Mouse (Mus musculus): ENCODE data around the gene Uhrf2.
"Not testable (repeated sequence)": the region's sequence is repeated elsewhere in the genome, so short reads cannot be mapped to it uniquely, and the experiment has no call there.

The Uhrf2 gene

GRCm38 (mm10) chr19:30029894-30030635 is at the start of gene Uhrf2:
Gene Uhrf2, plus strand, starts transcription at chr19:30030513.
- peak; percentile 95 to 97 for DNase-seq (ENCODE audit: low spot score in 2 of 2)

DNA sequence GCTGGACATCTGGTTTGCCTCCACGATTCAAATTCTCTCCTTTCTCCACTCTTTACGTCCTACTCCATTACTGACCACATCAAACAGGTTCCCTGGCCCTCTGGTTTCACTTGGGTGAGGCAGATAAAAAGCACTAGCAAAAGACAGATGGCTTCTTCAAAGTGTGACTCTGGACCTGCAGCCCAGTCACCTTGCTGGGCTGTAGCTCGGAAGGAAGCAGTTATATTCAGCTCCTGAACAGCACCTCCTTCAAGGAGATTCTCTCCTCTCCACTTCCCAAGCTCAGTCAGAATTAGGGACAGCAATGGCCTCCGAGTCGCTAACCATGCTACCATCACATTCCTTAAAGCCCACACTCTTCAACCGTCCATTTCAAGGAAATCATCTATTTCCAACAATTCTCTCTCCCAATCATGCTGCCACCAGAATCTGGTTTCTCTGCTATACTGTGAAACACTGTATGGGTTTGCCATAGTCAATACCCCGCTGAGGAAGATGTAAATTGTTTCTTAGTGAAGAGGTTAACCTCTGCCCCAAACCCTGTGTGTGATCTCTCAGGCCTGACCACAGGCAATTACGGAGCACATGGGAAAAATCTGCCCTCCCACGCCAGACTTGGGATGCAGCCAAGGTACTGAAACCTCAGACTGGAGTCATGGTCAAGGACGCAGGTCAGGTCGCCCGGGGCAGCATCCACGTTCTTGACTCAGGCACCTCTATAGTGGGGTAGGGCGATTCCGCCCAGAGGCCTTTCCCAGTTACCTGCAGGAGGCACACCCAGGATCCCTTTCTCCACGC is 45.9 kb upstream of the Uhrf2 start:
- DNase-seq (ENCODE audit: low spot score in 2 of 2), result no peak

DNA sequence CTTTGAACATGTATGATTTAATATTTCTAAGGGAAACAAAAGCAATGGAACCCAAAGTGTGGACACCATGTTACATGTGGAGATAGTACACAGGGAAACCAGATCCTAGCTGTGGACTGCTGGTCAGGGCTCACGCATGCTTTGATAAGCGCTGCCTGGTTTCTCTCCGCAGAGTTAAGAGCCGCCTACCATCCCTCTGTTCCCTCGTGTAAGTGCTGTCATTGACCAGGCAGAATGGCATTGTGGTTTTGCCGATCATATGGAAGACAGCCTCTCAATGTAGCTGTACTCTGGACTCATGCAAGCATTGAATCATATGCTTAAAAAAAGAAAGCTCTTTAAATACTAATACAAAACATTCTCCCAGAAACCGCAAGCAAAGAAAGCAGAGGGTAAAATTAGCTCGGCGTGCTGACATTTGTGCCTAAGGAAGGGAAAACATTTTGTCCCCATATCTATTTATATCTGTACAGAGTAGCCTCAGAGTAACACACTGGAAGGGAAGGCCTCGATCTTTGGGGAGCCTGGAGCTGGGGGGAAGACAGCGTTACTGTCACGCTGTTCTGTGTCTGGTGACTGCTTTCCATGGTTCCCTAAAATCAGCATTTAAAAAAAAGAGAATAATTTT is 43.7 kb upstream of the Uhrf2 start:
- DNase-seq (ENCODE audit: low spot score in 2 of 2), result no peak

GRCm38 (mm10) chr19:30000406-30001365 is 29.6 kb upstream of the Uhrf2 start:
- no peak for DNase-seq (ENCODE audit: low spot score in 2 of 2)

DNA sequence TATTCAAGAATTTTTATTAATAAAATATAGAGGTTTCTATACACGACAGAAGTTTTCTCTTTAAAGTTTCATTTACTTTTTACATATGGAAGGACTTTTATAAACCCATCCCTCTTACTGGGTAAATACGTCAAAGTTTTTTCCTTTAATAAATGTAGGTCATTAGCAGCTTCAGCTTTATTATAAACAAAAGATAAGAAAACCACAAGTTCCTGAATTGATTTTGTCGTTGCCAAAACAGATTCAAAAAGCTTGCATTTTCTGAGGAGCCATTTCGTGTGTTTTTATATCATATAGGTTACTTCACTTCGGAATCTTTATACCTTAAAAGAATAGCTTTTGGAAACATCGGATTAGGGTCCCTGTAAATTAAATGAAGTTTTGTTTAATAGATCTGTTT is 28.8 kb upstream of the Uhrf2 start:
- DNase-seq (ENCODE audit: low spot score in 2 of 2), result no peak

GRCm38 (mm10) chr19:30003621-30004020 is 26.7 kb upstream of the Uhrf2 start, which contains the start of gene Trpd52l3:
Gene Trpd52l3, plus strand, starts transcription at chr19:30003790.
- no peak for DNase-seq (ENCODE audit: low spot score in 2 of 2)

DNA sequence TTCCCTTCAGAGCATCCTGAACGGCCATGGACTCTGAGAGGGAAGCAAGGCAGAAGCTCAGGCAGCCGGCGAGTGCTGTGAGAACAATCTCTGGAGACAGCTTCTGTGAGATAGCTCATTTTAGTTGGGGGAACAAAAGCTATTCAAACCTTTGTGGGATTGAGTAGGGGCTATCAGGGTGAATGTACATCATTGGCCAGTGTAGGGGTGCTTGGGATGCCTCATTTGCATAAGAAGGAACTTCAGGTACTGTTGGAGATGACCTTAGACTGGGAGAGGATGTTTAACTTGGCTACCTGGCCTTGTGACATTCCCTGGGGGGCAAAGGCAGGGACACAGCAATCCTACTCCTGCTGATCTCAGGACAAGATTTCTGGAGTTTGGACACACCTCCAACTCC is 23.9 kb upstream of the Uhrf2 start:
- no peak for DNase-seq (ENCODE audit: low spot score in 2 of 2)

DNA sequence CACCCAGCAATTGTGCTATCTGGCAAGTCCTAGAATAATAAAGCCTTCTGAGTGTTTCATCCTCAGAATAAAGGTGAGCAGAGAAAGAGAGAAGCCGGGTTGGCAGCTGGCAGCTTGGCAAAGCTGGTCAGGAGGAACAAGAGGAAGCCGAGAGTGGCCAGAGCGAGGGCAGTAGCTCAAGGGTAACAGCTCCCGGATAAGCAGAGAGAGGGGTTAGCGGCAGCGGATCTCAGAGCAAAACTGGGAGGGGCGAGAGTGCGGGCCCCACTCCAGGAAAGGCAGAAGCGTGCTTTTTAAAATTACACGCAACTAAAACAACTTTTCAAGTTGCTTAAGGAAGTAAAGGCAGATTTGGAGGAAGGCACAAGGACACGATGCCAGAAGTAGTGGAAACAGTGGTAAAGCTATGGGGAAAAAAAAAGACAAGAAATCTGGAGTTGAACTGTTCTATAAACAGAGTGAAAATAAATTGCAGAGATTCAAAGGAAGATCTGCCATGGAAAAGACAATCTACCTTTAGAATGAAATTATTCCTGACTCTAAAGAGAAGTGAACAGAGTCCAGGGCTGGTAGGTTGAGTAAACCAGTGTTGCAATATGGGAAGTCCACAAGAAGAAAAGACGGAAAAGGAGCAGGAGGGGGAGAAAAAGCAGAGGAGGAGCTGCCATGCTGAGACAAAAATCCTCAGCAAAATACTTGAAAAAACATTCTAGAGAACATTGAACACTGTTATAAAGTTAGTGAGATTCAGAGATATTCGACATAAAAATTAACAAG is 19.6 kb upstream of the Uhrf2 start:
- DNase-seq (ENCODE audit: low spot score in 2 of 2), result no peak

DNA sequence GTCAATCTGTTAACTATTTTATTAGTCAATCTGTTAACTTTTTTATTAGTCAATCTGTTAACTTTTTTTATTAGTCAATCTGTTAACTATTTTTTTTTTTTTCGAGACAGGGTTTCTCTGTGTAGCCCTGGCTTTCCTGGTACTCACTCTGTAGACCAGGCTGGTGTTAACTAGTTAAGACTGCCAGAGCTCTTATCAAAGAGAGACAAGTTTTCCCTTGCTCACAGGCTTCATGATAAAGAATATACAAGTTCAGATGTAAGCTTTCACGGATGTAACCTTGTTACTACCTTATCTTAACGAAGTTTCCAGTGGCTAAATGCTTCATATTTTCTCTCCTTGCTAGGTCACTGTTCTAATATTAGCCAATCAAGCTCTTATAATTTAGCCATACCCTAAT is 16.0 kb upstream of the Uhrf2 start:
- DNase-seq (ENCODE audit: low spot score in 2 of 2), result no peak

DNA sequence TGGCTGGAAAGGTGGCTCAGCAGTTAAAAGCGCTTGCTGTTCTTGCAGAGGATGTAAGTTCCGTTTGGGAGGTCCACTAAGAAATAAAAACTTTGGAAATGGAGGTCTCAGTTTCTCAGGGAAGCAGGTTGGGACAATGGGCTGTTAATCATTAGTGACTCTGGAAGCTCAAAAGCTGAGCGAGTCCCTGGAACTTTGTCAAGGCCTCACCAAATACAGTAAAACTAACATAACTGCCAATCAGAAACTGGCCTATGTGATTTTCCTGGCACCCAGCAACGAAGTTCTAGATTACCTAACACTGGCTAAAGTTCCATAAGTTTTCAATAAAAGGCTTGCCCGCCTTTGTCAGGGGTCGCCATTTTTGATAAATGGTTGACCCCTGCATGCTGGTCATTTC is 14.2 kb upstream of the Uhrf2 start:
- no peak for DNase-seq (ENCODE audit: low spot score in 2 of 2)

GRCm38 (mm10) chr19:30023419-30023818 is 6.9 kb upstream of the Uhrf2 start:
- DNase-seq (ENCODE audit: low spot score in 2 of 2), result not testable (repeated sequence)

DNA sequence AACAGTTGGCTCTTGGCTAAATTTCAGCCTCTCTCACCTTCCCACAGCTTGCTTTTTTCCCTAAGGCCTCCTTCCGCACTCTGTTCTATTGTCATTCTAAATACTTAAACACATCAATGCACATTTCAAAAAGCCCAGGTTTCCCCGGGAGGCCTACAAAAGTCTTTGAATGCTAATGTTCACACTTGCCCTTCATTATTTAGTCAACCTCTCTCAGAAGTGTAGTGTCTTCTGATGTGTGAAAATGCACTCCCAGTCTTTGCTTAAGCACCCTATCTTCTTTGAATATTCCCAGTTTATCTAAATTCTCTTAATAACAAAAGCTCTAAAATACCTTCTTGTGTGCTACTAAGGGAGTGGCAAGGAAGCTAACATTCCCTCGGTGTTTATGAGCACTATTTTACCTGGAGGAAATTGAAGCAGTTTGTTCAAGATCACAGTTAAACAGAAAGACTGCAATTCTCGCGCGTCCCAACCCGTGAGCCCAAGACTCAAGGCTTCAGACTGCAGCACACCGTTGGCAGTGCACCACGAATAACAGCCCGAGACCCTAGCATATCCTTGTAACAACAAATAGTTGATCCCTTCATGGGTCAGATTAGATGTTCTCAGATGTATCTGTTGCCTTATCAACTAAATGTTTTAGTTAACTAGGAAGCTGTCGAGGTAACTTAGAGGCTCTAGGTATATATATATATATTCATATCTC is 1.2 kb upstream of the Uhrf2 start:
- DNase-seq (ENCODE audit: low spot score in 2 of 2), result no peak

DNA sequence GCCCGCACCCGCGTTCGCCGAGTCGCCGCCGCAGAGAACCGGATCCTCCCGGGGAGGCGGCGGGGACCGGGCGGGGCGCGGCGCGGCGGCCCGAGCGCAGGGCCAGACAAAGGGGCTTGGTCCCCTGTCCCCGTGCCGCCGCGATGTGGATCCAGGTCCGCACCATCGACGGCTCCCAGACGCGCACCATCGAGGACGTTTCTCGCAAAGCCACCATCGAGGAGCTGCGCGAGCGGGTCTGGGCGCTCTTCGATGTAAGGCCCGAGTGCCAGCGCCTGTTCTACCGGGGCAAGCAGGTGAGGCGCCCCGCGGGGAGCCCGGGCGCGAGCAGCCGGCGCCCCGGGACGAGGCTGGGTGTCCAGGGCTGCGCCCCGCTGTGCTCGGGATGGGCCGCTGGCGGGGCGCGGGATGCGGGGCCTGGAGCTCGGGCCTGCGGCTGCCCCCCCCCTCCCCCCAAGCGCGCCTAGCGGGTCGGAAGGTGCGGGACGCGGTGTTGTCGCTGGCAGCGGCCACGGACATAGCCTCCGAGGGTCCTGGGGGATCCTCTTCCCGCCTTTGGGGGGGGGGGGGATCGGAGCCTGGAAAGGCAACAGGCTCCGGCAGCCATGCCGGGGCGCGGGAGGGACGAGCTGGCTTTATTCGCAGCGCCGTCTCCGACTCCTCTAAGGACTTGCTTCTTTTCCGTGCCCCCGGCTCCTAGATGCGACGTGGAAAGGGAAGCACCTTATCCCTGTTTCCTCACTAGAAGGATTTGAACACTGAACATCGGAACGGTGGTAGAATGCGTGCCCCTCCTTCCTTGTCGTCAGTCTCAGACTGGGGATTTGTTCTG is 539 bp downstream of the Uhrf2 start:
- DNase-seq (ENCODE audit: low spot score in 2 of 2), result peak; percentile 18 to 25

DNA sequence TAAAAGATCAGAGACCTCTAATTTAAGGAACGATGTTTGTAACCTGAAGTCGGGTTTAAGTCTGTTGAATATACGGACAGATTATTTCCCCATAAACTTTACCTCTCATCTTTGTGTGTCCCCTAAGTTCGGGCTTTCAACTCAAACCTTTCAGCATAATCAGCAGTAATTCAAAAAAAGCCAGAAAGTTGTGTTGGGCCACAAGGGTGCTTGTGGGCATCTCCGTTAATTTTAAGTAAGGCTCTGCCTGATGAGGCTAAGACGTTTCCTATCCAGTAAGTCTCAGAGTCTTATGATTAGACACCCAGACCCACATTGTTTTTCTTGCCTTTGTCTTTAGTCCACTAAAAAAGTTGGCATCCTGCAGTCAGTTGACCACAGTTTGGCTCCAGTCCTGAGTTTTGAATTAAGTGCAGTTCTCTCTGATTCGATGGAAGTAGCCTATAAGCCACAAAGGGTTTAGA is 1.2 kb downstream of the Uhrf2 start:
- DNase-seq (ENCODE audit: low spot score in 2 of 2), result no peak

DNA sequence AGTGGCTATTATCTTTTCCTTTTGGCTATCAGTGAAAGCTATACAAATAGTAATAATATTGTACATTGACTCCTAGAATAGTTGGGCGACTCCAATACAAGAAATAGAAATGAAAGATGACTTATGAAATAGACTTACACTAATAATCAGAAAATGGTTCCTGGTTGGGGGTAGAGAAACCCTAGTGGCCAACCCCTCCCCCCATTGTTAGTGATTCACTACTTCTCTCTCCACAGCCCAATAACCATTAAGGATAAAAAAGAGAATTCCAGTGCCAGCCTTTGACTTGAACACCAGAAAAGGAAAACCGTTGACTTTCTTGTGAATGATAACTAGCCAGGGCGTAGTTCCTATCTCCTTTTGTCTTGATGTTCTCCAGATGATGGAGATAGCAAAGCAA is 1.9 kb downstream of the Uhrf2 start:
- DNase-seq (ENCODE audit: low spot score in 2 of 2), result no peak

- DNase-seq (ENCODE audit: low spot score in 2 of 2), result no peak
Observed at GRCm38 (mm10) chr19:30035361-30035760, 5.0 kb downstream of the Uhrf2 start.

DNA sequence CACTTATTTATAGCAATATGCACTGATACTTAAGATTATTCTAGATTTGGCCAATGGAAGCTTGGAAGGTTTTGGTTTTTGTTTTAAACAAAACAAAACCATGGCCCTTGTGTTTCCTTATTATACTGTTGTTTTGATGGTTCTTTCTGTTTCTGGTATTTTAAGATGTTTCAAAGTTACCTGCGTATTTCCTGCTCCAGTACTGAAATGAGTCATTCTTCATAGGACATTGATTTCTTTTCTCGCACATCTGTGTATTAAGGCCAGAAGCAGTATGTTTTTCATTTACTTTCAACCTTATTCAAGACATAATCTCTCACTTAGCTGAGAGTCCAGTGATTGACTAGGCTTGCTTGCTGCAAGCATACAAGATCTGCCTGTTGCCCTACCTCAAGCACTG is 13.4 kb downstream of the Uhrf2 start:
- no peak for DNase-seq (ENCODE audit: low spot score in 2 of 2)

- DNase-seq (ENCODE audit: low spot score in 2 of 2), result no peak
Observed at GRCm38 (mm10) chr19:30044630-30045029, 14.3 kb downstream of the Uhrf2 start.

GRCm38 (mm10) chr19:30045857-30046256 is 15.5 kb downstream of the Uhrf2 start:
- DNase-seq (ENCODE audit: low spot score in 2 of 2), result peak in 1 of 2 experiments; percentile 50
